Mouse (Mus musculus): ENCODE results near the gene H6pd. TPM values are rescaled to one million over a fixed set of nuclear protein-coding genes. Genes with fewer than 3 reads are reported as not detected.
"Not testable (repeated sequence)": the region's sequence is repeated elsewhere in the genome, so short reads cannot be mapped to it uniquely, and the experiment has no call there.

Gene H6pd
- total RNA-seq (2021), result 10 to 100 TPM; 10.2 to 10.6 TPM
- long read RNA-seq, full-length matches to known transcripts, result 4 of 10 reads
- long read RNA-seq, partial matches to known transcripts, result 0 of 10 reads
- long read RNA-seq, other reads (novel, unspliced or antisense), result 6 of 10 reads

- DNase-seq (ENCODE audit: low spot score in 2 of 2), result peak; percentile 80 to 87
Observed at GRCm38 (mm10) chr4:150008853-150009586, at the start of gene H6pd. TSS of gene H6pd (minus strand) at chr4:150009023.

GRCm38 (mm10) chr4:150057722-150058121 lies 48.9 kb upstream of the H6pd start:
- no peak for DNase-seq (ENCODE audit: low spot score in 2 of 2)

- no peak for DNase-seq (ENCODE audit: low spot score in 2 of 2)
Observed at GRCm38 (mm10) chr4:150056171-150056570, 47.3 kb upstream of the H6pd start.

- no peak for DNase-seq (ENCODE audit: low spot score in 2 of 2)
Observed at GRCm38 (mm10) chr4:150052380-150052779, 43.6 kb upstream of the H6pd start.

- DNase-seq (ENCODE audit: low spot score in 2 of 2), result no peak
Observed at GRCm38 (mm10) chr4:150051514-150051913, 42.7 kb upstream of the H6pd start.

GRCm38 (mm10) chr4:150049564-150050226 lies 40.9 kb upstream of the H6pd start:
- DNase-seq (ENCODE audit: low spot score in 2 of 2), result no peak

- DNase-seq (ENCODE audit: low spot score in 2 of 2), result no peak
Observed at GRCm38 (mm10) chr4:150049157-150049513, 40.3 kb upstream of the H6pd start.

- no peak for DNase-seq (ENCODE audit: low spot score in 2 of 2)
Observed at GRCm38 (mm10) chr4:150048478-150049156, 39.8 kb upstream of the H6pd start.

- DNase-seq (ENCODE audit: low spot score in 2 of 2), result no peak
Observed at GRCm38 (mm10) chr4:150048038-150048437, 39.2 kb upstream of the H6pd start.

GRCm38 (mm10) chr4:150043591-150043990 lies 34.8 kb upstream of the H6pd start:
- DNase-seq (ENCODE audit: low spot score in 2 of 2), result no peak

- DNase-seq (ENCODE audit: low spot score in 2 of 2), result no peak
Observed at GRCm38 (mm10) chr4:150041346-150042110, 32.7 kb upstream of the H6pd start.

- not testable (repeated sequence) for DNase-seq (ENCODE audit: low spot score in 2 of 2)
Observed at GRCm38 (mm10) chr4:150040856-150041255, 32.0 kb upstream of the H6pd start.

GRCm38 (mm10) chr4:150040003-150040581 lies 31.3 kb upstream of the H6pd start:
- DNase-seq (ENCODE audit: low spot score in 2 of 2), result no peak

GRCm38 (mm10) chr4:150038533-150038932 lies 29.7 kb upstream of the H6pd start:
- DNase-seq (ENCODE audit: low spot score in 2 of 2), result no peak

- no peak for DNase-seq (ENCODE audit: low spot score in 2 of 2)
Observed at GRCm38 (mm10) chr4:150036094-150036493, 27.3 kb upstream of the H6pd start.

GRCm38 (mm10) chr4:150035280-150035679 lies 26.5 kb upstream of the H6pd start:
- peak; percentile 74 to 94 for DNase-seq (ENCODE audit: low spot score in 2 of 2)

GRCm38 (mm10) chr4:150033261-150033671 lies 24.4 kb upstream of the H6pd start:
- no peak for DNase-seq (ENCODE audit: low spot score in 2 of 2)

- DNase-seq (ENCODE audit: low spot score in 2 of 2), result no peak
Observed at GRCm38 (mm10) chr4:150031234-150031890, 22.5 kb upstream of the H6pd start.

GRCm38 (mm10) chr4:150030449-150031233 lies 21.8 kb upstream of the H6pd start:
- DNase-seq (ENCODE audit: low spot score in 2 of 2), result no peak
